In the genomic region with DNA sequence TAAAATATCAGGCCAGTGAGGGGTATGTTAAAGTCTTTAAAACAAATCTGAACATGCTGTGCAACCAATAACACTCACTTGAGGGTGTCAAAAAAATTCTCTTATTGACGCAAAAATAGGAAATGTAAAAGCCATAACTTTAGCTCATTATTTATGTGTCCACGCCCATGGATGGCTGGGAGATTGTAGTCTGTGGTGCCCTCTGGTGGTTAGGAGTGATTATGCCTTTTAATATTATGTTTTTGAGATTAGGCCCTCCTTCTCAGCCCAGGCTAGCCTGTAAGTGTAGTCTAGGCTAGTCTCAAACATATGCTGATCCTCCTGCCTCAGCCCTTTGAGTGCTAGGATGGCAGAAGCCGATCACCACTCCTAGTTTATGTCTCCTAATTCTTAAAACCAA, we compare ENCODE assay signal across 8 mouse cellular contexts.
A peak's percentile ranks its signal among the peaks of the same experiment; 100 is the strongest.
DNase-seq lines count a peak whose midpoint lies in the region.

No protein-coding gene starts in this region.

- DNase-seq in adrenal gland, adult 2 months = peak; percentile 16
- DNase-seq in adrenal gland, postnatal 10 days = no peak
- DNase-seq in kidney, postnatal 36 days = peak; percentile 12 to 29
- DNase-seq in kidney, postnatal 14 days = no peak
- peak; percentile 45 for DNase-seq in NIH3T3 (ENCODE audit: low read depth)
- DNase-seq in lung, postnatal 10 days = peak; percentile 36
- DNase-seq in T-cell, adult 2 months (ENCODE audit: low spot score) = no peak
- DNase-seq in left cerebral cortex, postnatal 4 days = no peak

- intact Hi-C loops in left cerebral cortex, postnatal 4 days (cut with DNase I) = no loop called here

Comparison
In these comparisons a context has a peak if more than half of its experiments do, and no peak if none do; other contexts are left out.
1. DNase-seq: peak in adrenal gland, adult 2 months (single experiment), kidney, postnatal 36 days (2 of 2), NIH3T3 (single experiment) and lung, postnatal 10 days (single experiment); none in adrenal gland, postnatal 10 days (single experiment), kidney, postnatal 14 days (single experiment), T-cell, adult 2 months (single experiment) and left cerebral cortex, postnatal 4 days (single experiment).